Mouse (Mus musculus): ENCODE data around the gene 1700025G04Rik. TPM values are rescaled to one million over a fixed set of nuclear protein-coding genes. Genes with fewer than 3 reads are reported as not detected.

1700025G04Rik gene
- polyA plus RNA-seq (2012; rRNA removed): 17.4 and 20.1 TPM in 2 replicates

DNA sequence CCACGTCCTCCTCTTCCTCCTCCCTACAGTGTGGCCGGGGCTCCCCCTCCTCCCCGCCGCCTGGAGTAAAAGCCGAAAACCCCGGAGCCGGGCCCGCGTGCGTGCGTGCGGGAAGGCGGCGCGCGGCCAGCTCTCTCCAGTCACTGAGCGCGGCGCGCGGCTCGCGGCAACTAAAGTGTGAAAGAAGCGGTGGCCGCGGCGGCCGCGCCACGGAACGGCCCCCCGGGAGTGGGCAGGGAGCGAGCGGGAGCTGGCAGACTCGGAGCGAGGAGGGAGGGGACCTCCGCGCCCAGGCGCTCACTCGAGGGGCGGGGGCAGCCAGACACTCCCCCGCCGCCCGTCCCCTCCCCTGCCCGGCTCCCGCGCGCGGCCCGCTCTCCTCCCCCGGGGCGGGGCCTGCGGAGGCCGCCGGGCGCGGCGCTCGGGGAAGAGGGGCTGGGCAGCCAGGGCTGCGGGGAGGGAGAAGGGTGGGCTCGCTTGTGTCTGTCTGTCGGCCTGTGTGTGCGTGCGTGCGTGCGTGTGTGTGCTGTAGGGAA lies at the start of gene 1700025G04Rik:
1700025G04Rik (minus strand) TSS at position 108 of the 536 bp plus-strand sequence.
- DNase-seq (ENCODE audit: low spot score): peak; percentile 84

DNA sequence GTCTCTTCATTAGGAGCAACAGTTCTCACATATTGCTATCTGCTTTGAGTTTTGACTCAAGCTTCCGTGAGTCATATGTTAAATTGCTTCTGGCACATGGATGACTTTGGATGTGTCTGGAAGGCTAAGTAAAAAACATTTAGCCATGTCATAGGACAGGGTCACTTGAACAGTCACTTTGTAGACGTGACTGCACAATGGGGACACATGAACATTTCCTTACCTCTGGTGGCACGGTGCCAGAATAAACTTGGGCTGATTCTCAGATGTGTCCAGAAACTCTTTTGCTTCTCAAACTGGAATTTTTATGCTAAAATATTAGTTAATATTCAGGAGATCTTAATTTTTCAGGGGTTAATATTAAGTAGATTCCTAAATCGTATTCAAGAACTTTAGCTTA lies 49.6 kb upstream of the 1700025G04Rik start:
- no peak for DNase-seq (ENCODE audit: low spot score)

DNA sequence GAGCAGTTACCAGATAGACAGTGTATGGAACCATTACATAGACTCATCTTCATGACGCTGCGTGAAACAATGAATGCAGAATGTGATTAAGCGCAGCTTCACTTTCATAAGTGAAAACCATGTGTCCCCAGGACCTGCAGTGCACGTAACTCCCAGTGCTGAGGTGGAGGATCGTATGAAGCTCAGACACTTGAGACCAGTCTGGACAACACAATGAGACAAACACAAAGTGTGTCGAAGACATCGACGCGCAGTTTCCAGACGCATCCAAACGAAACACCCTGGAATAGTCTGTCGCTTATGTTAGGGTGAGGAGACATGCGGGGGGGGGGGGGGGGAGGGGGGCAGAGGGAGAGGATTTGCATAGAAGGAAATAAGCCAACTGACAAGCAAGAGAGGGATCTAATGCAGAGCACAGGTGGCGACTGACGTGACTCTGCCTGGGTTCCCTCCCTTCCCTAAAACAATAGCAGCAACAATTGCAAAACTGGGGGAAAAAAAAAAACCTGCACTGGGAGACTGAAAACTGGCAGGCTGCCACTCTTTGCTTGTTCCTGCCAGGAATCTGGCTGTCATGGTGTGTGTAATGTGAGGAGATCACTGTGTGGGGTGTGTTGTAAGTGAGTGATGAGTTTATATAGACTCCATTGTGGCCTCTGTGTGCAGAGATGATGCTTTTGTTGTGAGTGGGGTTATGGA lies 40.3 kb upstream of the 1700025G04Rik start:
- DNase-seq (ENCODE audit: low spot score): no peak

DNA sequence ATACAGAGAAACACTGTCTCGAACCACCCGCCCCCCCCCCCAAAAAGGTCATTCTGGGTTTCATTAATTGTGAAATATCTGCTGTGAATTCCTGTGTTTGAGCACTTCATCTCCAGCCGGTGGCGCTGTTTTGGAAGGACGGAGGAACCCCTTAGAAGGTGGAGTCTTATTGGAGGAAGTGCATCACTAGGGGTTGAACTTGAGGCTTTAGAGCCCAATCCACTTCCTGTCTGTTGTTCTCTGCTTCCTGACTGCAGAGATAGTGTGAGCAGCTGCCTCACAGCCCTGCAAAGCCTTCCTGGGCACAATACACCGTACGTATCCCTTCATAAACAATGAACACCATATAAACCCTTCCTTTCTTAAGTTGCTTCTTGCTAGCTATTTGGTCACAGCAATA lies 35.5 kb upstream of the 1700025G04Rik start:
- no peak for DNase-seq (ENCODE audit: low spot score)

DNA sequence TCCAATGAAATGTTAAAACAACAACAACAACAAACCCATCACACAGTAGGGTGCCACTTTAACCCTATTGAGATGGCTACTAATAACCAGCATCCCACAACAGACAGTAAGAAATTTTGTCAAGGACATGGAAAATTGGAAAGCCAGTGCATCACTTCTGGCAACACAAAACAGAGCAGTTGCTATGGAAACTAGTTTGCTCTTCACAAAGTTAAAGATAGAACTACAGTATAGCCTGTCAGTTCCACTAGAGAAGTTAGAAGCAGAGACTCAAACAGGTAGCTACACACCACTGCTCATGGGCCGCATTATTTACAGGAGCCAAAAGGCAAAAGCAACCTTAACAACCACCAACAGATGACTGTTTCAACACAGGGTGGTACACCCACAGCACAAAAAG lies 20.2 kb upstream of the 1700025G04Rik start:
- no peak for DNase-seq (ENCODE audit: low spot score)

DNA sequence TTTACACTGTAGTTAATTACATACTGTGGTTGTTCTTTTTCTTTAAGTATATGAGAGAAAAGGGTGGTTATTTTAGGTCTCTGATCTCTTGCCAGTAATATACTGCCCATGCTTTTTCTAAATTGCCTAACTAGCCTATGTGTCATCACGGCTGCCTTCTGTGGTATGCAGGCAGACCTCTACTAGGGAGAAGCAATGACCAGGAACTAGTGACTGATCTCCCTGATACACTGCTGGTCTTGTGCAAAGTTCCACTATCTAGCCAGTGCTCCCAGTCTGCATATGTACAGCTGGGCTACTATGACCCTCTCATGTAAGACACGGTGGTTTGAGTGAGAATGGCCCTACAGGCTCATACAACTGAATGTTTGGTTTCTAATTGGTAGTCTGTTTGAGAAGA lies 16.2 kb upstream of the 1700025G04Rik start:
- DNase-seq (ENCODE audit: low spot score): no peak

DNA sequence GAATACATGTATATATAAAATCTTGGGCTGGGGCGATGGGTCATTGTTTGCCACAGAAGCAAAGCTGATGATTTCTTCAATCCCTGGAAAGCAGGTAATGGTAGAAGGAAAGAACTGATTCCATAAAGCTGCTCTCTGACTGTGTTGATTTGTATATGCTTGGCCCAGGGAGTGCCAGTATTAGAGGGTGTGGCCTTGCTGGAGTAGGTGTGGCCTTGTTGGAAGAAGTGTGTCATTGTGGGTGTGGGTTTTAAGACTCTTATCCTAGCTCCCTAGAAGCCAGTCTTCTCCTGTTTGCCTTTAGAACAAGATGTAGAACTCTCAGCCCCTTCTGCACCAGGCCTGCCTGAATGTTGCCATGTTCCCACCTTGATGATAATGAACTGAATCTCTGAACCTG lies 15.3 kb upstream of the 1700025G04Rik start:
- DNase-seq (ENCODE audit: low spot score): no peak

DNA sequence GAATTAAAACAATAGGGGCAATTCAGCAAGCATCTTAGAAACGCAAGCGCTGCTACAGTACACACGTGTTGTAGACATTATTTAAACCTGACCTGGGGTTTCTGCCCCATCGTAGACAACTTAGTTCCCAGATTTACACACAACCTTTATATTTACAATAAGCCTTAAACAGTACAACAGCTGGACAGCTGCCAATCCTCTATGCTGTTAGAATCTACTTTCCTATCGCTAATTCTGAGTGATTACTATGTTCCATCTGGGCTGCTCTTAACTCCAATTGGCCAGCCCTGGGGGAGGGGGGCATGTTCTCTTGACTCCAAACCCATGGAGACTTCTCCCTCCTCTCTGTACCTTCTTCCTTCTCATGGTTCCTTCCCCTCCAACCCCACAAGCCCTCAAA lies 11.8 kb upstream of the 1700025G04Rik start:
- no peak for DNase-seq (ENCODE audit: low spot score)

DNA sequence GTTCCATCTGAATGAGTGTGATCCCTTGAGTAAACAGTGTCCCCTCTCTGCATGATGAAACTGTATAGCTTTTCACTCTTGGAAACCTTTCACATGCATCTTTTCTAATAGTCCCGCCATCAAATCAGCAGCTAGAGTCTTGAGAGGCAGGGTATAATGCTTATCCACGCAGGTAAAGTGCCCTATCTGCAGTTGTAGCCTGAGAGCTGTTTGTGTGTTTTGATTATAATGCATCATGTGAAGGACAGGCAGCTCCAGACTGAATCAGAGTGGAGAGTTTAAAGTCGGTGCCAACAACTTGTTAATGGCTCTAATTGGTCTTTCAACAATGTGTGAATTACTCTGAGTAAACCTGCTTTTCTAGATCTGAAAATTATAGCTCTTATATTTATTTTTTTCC lies 6.1 kb upstream of the 1700025G04Rik start:
- no peak for DNase-seq (ENCODE audit: low spot score)

DNA sequence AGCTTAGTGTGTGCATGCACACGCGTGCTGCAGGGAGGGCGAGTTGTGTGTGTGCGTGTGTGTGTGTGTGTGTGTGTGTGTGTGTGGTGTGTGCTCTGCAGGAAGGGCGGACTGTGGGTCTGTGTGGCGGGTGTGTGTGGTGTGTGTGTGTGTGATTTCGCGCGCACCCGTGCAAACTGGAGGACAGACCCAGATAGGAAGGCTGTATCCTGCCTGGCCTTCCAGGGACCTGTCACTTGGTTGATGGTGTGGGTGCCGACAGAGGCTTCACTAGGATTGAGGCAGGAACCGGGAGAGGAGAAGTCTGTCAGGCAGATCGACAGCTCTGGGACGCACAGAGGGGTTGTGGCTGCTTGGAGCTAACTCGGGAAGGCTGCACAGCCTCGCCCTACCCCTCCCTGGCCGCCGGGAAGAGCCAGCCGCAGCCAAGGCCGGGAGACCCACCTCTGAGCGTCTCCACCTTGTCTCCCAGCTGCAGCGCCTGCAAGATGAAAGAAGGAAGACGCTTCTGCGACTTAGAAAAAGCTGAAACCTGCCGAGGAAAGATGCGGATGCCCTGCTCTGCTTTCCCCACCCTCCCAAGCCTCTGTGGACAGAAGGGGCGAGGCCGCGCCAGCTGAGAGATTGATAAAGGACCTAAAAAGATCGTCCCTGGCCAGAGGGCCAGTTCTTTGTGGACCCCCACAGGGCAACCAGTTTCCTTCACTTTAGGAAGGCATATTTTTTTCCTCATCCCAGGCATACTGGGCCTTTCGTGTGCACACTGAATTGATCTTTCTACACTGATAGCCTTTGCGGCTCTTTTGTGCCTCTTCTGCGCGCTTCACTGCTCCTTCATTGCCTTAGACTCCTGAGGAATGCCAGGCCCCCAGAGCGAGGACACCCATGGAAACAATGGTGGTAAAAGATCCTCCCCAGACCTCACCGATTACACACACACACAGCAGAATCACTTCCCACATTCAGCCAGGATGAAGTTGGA lies 930 bp upstream of the 1700025G04Rik start:
- DNase-seq (ENCODE audit: low spot score): no peak

DNA sequence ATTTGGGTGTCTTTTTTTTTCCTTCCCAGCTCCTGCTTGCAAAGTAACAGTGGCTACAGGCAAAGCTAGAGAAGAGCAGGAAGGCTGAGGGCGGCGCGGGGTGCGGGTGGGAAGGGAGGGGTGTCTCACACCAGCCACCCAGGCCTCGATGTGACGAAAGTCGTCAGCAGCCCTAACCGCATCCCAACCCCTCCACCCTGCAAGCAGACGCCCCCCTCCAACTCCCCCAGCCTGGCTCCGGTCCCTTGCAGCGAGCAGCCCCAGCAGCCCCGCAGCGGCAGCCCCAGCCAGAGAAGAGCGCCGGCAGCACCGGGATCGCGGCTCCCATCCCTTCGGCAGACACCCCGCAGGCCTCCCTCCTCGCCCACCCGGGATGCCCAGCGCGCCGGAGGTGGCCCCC lies 399 bp downstream of the 1700025G04Rik start:
- DNase-seq (ENCODE audit: low spot score): no peak

DNA sequence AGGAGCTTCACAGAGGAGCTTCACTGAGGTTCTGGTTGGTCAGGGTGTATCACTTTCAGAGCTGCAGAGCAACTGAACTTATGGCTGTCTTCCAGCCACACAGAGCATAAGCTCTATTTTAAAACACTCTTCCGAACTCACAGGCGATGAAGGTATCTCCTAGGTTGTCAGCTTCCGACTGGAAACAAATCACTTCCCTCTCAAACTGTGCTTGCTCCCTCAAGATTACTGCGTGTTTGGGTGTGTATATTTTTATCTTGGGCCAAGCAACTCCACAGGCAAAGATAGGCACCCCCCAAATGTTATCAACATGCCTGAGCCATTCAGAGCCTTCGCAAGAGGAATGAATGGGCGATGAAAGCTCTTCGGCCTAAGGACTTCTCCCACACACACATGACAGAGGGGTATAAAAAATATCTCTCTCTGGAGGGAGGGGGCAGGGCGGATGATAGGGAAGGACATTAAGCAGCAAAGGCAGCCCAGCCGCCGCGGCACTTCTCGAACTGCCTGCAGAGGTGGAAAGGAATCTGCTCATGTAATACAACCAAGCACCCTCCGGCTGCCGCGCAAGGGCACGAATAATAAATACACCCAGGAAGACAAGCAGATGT lies 1.0 kb downstream of the 1700025G04Rik start:
- DNase-seq (ENCODE audit: low spot score): no peak

DNA sequence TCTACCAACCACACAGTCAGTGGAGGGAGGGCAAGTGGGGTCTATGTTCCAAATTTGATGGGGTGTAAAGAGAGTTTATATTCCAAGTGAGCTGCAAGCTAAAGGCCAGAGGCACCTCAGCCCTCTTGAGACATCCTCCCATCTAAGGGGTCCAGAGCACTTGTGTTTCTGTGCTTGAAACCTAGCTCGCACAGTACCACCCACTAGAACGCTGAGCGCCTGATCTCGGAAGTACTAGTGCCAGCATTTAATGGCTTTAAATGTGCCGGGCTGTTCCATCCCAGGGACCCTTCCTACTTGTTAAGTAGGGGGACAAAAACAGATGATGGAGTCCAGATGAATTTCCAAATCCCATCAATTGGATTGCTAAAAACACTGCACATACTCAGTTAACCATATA lies 1.9 kb downstream of the 1700025G04Rik start:
- DNase-seq (ENCODE audit: low spot score): no peak

DNA sequence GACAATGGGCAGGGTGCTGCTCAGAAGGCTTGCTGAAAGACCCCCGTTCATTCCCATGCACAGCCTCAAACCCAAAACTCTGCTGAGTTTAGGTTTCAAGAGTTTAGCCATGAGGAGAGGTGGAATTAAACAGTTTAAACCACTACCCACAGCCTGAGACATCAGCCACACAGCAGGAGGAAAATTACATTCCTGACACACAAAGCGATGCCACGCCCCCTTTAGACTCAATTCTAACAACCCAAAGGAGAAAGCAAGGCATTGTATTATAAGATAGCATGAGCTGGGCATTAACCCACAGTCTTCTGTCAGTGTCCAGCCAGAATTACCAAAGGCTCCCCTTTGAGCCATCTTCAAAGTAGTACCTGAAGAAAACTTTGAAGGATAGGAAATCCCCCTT lies 3.0 kb downstream of the 1700025G04Rik start:
- DNase-seq (ENCODE audit: low spot score): no peak

DNA sequence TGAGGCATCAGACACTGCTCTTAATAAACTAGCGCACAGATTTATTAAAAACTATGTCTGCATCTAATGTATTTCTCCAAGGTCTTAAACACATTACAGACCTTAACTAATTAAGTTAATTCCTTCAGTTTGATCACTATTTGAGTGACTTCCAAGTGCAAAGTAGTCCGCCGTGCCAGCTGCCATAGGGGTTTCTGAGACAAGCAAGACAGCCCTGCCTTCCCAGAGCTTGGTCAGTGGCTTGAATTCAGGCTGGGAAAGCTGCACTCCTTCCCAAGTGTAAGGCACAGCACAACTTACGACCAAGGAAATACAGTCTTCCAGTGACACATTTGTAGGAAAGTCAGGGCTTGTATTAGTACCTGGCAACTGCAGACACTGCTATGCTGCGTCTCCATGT lies 4.4 kb downstream of the 1700025G04Rik start:
- DNase-seq (ENCODE audit: low spot score): no peak

DNA sequence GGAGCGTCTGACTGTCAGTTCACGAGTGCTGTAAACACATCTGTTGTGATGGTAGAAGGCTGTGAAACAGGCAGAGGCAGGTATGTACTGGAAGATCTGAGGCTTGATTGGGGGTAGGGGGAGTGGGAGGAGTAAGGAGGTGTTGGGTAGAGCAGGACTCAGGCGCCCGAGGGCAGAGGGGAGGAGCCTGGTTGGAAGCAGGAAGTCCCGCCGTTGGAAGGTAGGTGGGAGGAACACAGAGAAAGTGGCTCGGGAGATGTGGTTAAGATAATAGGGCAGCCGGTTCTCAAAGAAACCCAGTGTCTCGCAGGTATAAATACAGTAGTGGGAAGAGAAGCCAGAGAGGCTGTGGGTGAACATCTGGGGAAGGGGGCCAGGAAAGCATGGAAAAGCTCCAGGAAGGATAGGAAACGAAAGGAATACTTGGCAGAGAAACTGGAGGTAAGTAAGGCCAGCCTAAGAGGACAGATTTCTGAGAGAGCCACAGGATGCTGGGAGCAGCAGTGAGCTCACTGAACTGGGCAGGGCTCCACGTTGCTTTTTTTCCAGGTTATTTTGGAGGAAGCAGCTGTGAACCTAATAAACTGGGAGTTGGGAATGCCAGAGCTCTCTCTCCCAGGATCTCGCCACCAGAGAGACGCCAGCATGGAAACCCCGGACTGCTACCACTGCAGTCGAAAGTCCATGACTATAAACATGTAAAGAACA lies 5.1 kb downstream of the 1700025G04Rik start:
- DNase-seq (ENCODE audit: low spot score): peak; percentile 32

DNA sequence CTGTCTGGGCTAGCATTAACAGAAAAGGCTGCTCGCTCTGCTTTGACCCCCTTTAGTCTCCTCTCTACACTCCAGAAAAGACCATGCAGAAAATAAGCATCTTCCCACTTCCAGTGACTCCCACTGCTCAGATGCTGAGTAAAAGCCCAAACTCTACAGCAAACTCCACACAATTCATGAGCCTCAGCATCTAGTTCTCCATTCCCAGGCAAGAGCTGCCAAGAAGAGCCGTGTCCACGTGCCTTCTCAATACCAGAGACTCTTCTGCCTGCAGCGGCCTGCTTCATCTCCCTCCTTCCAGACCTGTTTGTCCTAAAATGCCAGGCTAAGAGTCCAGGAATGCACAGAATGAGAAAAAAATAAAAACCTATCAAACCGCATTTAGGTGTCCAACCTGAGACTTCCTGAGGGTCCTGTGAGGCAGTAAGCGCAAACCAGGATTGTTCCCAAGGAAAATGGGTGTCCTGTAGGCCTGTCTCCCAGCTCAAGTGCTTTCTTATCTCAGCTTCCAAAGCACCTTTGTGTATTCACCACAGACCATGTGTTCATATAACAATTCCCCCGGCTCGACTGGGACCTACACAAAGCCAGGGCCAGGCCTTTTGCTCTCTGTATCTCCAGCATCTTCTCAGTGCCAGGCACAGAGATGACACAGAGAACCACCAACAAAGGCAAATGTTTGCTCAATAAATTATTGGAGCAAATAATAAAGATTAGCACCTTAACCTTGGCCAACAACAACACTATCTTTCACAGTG lies 7.8 kb downstream of the 1700025G04Rik start:
- DNase-seq (ENCODE audit: low spot score): no peak

DNA sequence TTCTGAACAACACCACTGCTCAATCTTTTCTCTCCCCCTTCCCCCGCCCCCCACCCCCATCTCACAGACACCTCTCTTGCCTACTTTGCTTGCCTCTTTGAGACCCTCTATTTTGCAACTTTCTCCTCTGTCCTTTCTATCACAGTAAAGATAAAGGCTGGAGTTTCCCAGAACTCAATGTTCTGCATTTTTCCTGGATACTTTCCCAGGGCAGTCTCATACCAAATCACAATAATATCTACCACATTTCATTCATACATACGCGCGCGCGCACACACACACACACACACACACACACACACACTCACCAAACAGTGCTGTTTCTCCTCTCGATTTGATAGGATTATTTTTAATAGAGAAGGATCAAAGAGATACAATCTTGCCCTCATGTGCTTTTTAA lies 8.8 kb downstream of the 1700025G04Rik start:
- no peak for DNase-seq (ENCODE audit: low spot score)

DNA sequence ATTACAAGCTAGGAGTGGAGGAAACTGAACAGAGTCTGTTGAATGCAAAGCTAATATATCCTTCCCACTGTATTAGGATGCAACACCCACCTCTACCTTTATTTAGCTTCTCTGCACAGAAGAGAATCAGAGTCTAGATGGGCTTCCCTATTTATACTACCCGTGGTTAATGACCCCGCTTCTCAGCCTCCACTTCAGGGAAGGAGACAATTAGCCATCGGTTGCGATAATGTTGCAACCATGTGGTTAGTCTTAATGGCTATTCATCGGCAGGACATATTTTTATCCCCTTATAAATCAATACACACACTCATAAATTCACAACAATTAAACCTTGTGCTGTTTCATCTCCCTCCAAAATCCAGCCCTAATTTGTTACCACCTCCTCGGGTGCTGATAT lies 9.7 kb downstream of the 1700025G04Rik start:
- no peak for DNase-seq (ENCODE audit: low spot score)

DNA sequence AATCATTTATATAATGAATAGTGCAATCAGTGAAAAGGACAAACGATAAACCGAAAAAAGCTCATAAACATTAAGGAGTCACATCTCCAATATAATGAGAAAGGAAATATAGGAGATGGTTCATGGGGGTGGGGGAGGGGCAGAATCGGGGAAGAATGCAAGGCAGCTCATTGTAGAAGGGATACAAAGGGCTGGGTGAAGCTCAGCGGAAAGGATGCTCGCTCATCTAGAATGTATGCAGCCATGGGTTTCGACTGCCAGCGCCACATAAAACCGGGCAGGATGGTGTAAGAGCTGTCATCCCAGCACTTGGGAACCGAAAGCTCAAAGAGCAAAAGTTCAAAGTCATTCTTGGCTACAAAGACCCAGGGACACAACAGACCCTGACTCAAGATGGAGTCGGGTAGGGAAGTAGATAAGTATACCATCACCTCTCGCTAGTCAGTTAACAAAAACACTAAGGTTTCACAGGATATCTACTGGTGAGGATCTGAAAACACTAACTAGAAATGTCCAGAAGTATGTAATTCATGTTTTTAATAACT lies 12.7 kb downstream of the 1700025G04Rik start:
- no peak for DNase-seq (ENCODE audit: low spot score)
